Mouse (Mus musculus) embryo, embryonic 11.5 days (tissue): ENCODE measurements around the gene Otulinl.
A peak's percentile ranks its signal among the peaks of the same experiment; 100 is the strongest.

Source experiments
- DNase-seq: peaks from one replicate; pipeline ENCODE4 v3.0.0-alpha.2; 2012; ENCODE audit warnings: low read depth, low spot score

Otulinl gene

GRCm38 (mm10) chr15:27680997-27681396 is 382 bp downstream of the Otulinl start:
- no peak for DNase-seq

GRCm38 (mm10) chr15:27678511-27678910 is 2.9 kb downstream of the Otulinl start:
- no peak for DNase-seq

GRCm38 (mm10) chr15:27677801-27678200 is 3.6 kb downstream of the Otulinl start:
- DNase-seq = no peak

- DNase-seq = no peak
These were observed 5.2 kb downstream of the Otulinl start for GRCm38 (mm10) chr15:27676211-27676610.

- DNase-seq = no peak
These were observed 6.3 kb downstream of the Otulinl start for GRCm38 (mm10) chr15:27675122-27675521.

GRCm38 (mm10) chr15:27674041-27674440 is 7.3 kb downstream of the Otulinl start:
- no peak for DNase-seq

GRCm38 (mm10) chr15:27673151-27673550 is 8.2 kb downstream of the Otulinl start:
- no peak for DNase-seq

- DNase-seq = no peak
These were observed 9.1 kb downstream of the Otulinl start for GRCm38 (mm10) chr15:27672259-27672658.

- DNase-seq = no peak
These were observed 9.7 kb downstream of the Otulinl start for GRCm38 (mm10) chr15:27671612-27672245.

- no peak for DNase-seq
These were observed 10.7 kb downstream of the Otulinl start for GRCm38 (mm10) chr15:27670708-27671107.

GRCm38 (mm10) chr15:27669931-27670411 is 11.4 kb downstream of the Otulinl start:
- no peak for DNase-seq

- no peak for DNase-seq
These were observed 12.1 kb downstream of the Otulinl start for GRCm38 (mm10) chr15:27669276-27669675.

GRCm38 (mm10) chr15:27668557-27668956 is 12.8 kb downstream of the Otulinl start:
- DNase-seq = no peak

GRCm38 (mm10) chr15:27668001-27668461 is 13.3 kb downstream of the Otulinl start:
- no peak for DNase-seq

- no peak for DNase-seq
These were observed 14.4 kb downstream of the Otulinl start for GRCm38 (mm10) chr15:27666911-27667539.

GRCm38 (mm10) chr15:27665392-27665911 is 15.9 kb downstream of the Otulinl start:
- DNase-seq = no peak

- no peak for DNase-seq
These were observed 17.3 kb downstream of the Otulinl start for GRCm38 (mm10) chr15:27664126-27664525.

GRCm38 (mm10) chr15:27662699-27663098 is 18.7 kb downstream of the Otulinl start:
- DNase-seq = no peak

- DNase-seq = no peak
These were observed 19.7 kb downstream of the Otulinl start for GRCm38 (mm10) chr15:27661696-27662095.

- DNase-seq = peak; percentile 68
These were observed 21.7 kb downstream of the Otulinl start for GRCm38 (mm10) chr15:27659592-27660244.

GRCm38 (mm10) chr15:27659143-27659542 is 22.2 kb downstream of the Otulinl start:
- no peak for DNase-seq

- DNase-seq = no peak
These were observed 23.0 kb downstream of the Otulinl start for GRCm38 (mm10) chr15:27658356-27658755.
